Mouse (Mus musculus) CH12.LX (cell line): ENCODE measurements around the gene Idh2. TPM values are rescaled to one million over a fixed set of nuclear protein-coding genes. Genes with fewer than 3 reads are reported as not detected.

ENCODE experiments used
- DNase-seq: peaks from one replicate; pipeline ENCODE4 v3.0.0-alpha.2; 2013; ENCODE audit errors: extremely low read depth
- H3K27ac ChIP-seq: 2 replicates; pipeline ENCODE4 v1.5.1; 2012; ENCODE audit warnings: low read depth, mild to moderate bottlenecking, control low read depth, moderate library complexity; ENCODE audit not compliant: insufficient read depth
- H3K27me3 ChIP-seq: replicated peaks from 2 replicates; pipeline ENCODE3; 2012; ENCODE audit warnings: inconsistent platforms
- H3K36me3 ChIP-seq, 2 experiments: replicated peaks in 1 of 2; 2 replicates each; pipeline versions ENCODE3 to v1.6.1; 2012; ENCODE audit warnings: inconsistent platforms in 1 of 2, low read length in 1 of 2, mild to moderate bottlenecking in 1 of 2, mixed read lengths in 1 of 2, moderate library complexity in 1 of 2; ENCODE audit not compliant: control insufficient read depth in 1 of 2, insufficient read depth in 1 of 2
- H3K4me1 ChIP-seq, 2 experiments: 2 replicates each; pipeline ENCODE4 v1.6.1; 2012; ENCODE audit warnings: inconsistent platforms in 1 of 2, moderate library complexity in 1 of 2; ENCODE audit not compliant: insufficient read depth in 2 of 2, control insufficient read depth in 1 of 2
- H3K4me2 ChIP-seq: 2 replicates; pipeline ENCODE4 v1.6.1; 2012; ENCODE audit warnings: low read depth, mild to moderate bottlenecking, control low read depth; ENCODE audit not compliant: poor library complexity, insufficient read depth, severe bottlenecking
- H3K4me3 ChIP-seq, 3 experiments: fragments of 150-350 bp in 1 of 3; sonication (generic) in 1 of 3; replicated peaks in 1 of 3; 2 replicates each; pipeline versions ENCODE3 to v1.5.1; 2011 to 2012; ENCODE audit warnings: low read depth in 2 of 3, low read length in 2 of 3, mild to moderate bottlenecking in 2 of 3, moderate library complexity in 2 of 3, control low read depth in 1 of 3, improper control_type of control experiment in 1 of 3, inconsistent platforms in 1 of 3, mixed read lengths in 1 of 3; ENCODE audit not compliant: poor library complexity in 1 of 3
- H3K79me2 ChIP-seq: replicated peaks from 2 replicates; pipeline ENCODE4 v1.6.1; 2012; ENCODE audit warnings: mild to moderate bottlenecking, moderate library complexity; ENCODE audit not compliant: control insufficient read depth, poor library complexity, insufficient read depth, severe bottlenecking; ENCODE audit errors: extremely low read depth
- H3K9ac ChIP-seq: 2 replicates; pipeline ENCODE4 v1.6.1; 2012; ENCODE audit warnings: low read depth, mild to moderate bottlenecking, control low read depth, moderate library complexity; ENCODE audit not compliant: insufficient read depth
- H3K9me3 ChIP-seq: replicated peaks from 2 replicates; pipeline ENCODE3; 2012; ENCODE audit warnings: low read length, inconsistent platforms, mixed read lengths
- CHD1 ChIP-seq: IDR thresholded peaks from 2 replicates; pipeline ENCODE4 v1.6.1; 2012; ENCODE audit warnings: low read depth, low read length, improper control_type of control experiment, inconsistent platforms
- CTCF ChIP-seq, 2 experiments: IDR thresholded peaks in 1 of 2; conservative IDR thresholded peaks in 1 of 2; 2 replicates each; pipeline ENCODE4 v1.5.1; 2011 to 2012; ENCODE audit warnings: low read depth in 2 of 2, low read length in 2 of 2, improper control_type of control experiment in 1 of 2, inconsistent platforms in 1 of 2, mild to moderate bottlenecking in 1 of 2, moderate library complexity in 1 of 2
- HCFC1 ChIP-seq: IDR thresholded peaks from 2 replicates; pipeline ENCODE4 v1.6.1; 2012; ENCODE audit warnings: low read depth, mild to moderate bottlenecking, inconsistent platforms, low read length, improper control_type of control experiment
- JUN ChIP-seq: IDR thresholded peaks from 2 replicates; pipeline ENCODE4 v1.6.1; 2011; ENCODE audit warnings: low read depth, mild to moderate bottlenecking, low read length, improper control_type of control experiment, moderate library complexity; ENCODE audit not compliant: insufficient read depth
- MAFK ChIP-seq: IDR thresholded peaks from 2 replicates; pipeline ENCODE4 v1.6.1; 2011; ENCODE audit warnings: low read length, improper control_type of control experiment; ENCODE audit not compliant: insufficient replicate concordance
- MXI1 ChIP-seq: IDR thresholded peaks from 2 replicates; pipeline ENCODE4 v1.6.1; 2011; ENCODE audit warnings: mild to moderate bottlenecking, low read depth, low read length, improper control_type of control experiment
- MYC ChIP-seq: IDR thresholded peaks from 2 replicates; pipeline ENCODE4 v1.6.1; 2011; ENCODE audit warnings: low read depth, mild to moderate bottlenecking, improper control_type of control experiment, low read length
- NRF1 ChIP-seq: IDR thresholded peaks from 2 replicates; pipeline ENCODE4 v1.6.1; 2014; ENCODE audit warnings: low read depth, mild to moderate bottlenecking, inconsistent platforms, low read length, improper control_type of control experiment, moderate library complexity
- PAX5 ChIP-seq: IDR thresholded peaks from 2 replicates; pipeline ENCODE4 v1.6.1; 2012; ENCODE audit warnings: low read length, inconsistent platforms, mixed read lengths
- RAD21 ChIP-seq: IDR thresholded peaks from 2 replicates; pipeline ENCODE4 v1.6.1; 2011; ENCODE audit warnings: low read depth, mild to moderate bottlenecking, low read length, improper control_type of control experiment, moderate library complexity
- RCOR1 ChIP-seq: conservative IDR thresholded peaks from 2 replicates; pipeline ENCODE4 v1.6.1; 2012; ENCODE audit warnings: low read depth, mild to moderate bottlenecking, inconsistent platforms, low read length, improper control_type of control experiment
- SMC3 ChIP-seq: IDR thresholded peaks from 2 replicates; pipeline ENCODE4 v1.6.1; 2011; ENCODE audit warnings: low read depth, low read length, improper control_type of control experiment
- TCF12 ChIP-seq: IDR thresholded peaks from 2 replicates; pipeline ENCODE4 v1.6.1; 2014; ENCODE audit warnings: low read depth, mild to moderate bottlenecking, inconsistent platforms, low read length, improper control_type of control experiment
- UBTF ChIP-seq: IDR thresholded peaks from 2 replicates; pipeline ENCODE4 v1.6.1; 2012; ENCODE audit warnings: low read depth, mild to moderate bottlenecking, inconsistent platforms, low read length, improper control_type of control experiment, moderate library complexity
- ZKSCAN1 ChIP-seq: IDR thresholded peaks from 2 replicates; pipeline ENCODE4 v1.6.1; 2012; ENCODE audit warnings: low read depth, inconsistent platforms, low read length, improper control_type of control experiment, borderline replicate concordance
- ZMIZ1 ChIP-seq: IDR thresholded peaks from 2 replicates; pipeline ENCODE4 v1.6.1; 2012; ENCODE audit warnings: low read depth, mild to moderate bottlenecking, inconsistent platforms, low read length, improper control_type of control experiment
- dilution Hi-C: fragments of 300-500 bp; cut with MboI; formaldehyde crosslinking; loops from 2 replicates; pipeline ENCODE4 v1.14.3; 2020; ENCODE audit warnings: low sequenced_read_pairs; ENCODE audit not compliant: extremely low pct_unique_long_range_greater_than_20kb, extremely low pct_ligation_motif_present
- in situ Hi-C: fragments of 300-500 bp; cut with MboI; formaldehyde crosslinking; loops from 3 replicates; pipeline ENCODE4 v1.14.3; 2019; ENCODE audit warnings: low sequenced_read_pairs, low pct_ligation_motif_present, low pct_unique_long_range_greater_than_20kb, mixed read lengths
- polyA plus RNA-seq: library from polyadenylated mRNA; unstranded; fragments of >175 nt; gene quantifications from 2 replicates; pipeline ENCODE4 v1.2.1, GENCODE M21; 2012; ENCODE audit warnings: low read depth; ENCODE audit not compliant: insufficient read length
- total RNA-seq, 2 experiments: library from RNA; depleted of rRNA; stranded (reverse); fragments of 300-350 nt in 1 of 2; fragments of >200 nt in 1 of 2; gene quantifications; 2 replicates each; pipeline ENCODE4 v1.2.3; 2012 to 2014

The Idh2 gene
- total and polyA plus RNA-seq, 3 experiments = 13.6 to 96.4 (median 21.5) TPM

DNA sequence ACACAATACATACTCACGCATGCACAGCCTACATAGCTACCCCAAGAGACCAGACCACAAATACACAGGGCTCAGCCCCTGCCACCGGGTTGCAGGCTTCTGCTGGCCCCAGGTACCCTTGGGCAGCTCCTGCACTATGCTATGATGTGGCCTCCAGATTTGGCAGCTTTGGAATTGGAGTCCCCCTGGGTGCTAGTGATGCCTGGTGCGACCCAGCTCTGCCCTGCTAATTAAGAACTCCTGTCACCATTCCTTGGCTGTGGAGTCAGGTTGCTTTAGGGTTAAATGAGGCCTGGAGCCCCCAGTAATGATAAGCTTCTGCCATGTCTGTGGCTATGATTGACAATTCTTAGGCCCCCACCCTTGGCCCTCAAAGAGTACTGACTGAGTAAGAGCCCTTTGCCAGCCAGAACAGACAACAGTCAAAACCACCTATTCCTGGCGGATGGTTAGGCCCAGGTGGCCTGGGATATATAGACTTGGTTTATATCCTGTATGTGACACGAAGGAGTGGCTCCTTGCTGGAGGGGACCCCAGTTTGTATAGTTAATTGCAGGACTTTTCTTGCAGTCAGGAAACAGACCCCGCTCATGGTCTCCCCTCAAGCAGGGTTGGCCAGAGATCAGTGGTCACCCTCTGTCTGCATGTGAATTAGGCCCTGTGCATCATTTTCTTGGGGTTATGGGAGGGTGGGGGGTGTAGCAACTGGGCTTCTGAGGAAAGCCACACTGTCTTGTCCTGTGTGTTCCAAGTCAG, 38.1 kb downstream of the Idh2 start:
- in situ Hi-C loops = no loop called here
- TF ChIP-seq CHD1 = no peak

DNA sequence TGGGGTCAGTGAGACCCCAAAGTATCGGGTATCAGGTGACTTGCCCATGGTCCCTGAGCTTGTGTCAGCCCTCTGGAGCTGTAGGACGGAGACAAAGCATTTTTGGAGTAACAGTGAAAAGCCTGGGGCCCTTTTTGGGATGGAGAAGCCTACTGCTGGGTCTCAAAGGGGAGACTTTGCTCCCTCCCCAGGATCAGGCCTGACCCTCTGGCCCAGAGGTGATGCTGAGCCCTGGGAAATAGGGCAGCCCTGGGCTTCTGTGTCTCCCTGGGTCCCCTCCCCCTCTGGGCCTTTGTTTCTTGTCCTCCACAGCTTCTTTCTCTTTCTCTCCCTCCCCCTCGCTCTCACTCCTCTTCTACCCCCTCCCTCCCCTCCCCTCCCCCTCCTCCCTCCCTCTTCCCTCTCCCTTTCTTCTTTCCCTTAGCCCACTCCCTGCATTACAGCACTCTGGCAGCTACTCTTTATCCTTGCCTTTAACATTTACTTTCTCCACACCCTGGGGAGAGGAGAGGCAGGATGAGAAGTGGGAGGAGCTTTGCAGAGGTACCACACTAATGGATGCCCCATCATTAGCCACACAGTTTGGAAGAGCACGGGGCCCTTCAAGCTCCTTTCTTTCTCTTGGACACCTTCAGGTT, 39.1 kb downstream of the Idh2 start:
- Histone ChIP-seq H3K27ac (peak overlapping the region; percentile 84), H3K27me3 (no peaks in the 10 kb centered on the region), H3K4me3 (no peak overlapping the region), H3K9ac (peak overlapping the region; percentile 21), H3K4me1 (peaks cover 39 to 78% of the 10 kb centered on the region in 2 experiments), H3K79me2 (peaks cover 6% of the 10 kb centered on the region; the same call in 1 of the 2 replicates), H3K9me3 (peaks cover 2% of the 10 kb centered on the region), H3K36me3 (peaks cover 2 to 9% of the 10 kb centered on the region in 2 experiments), H3K4me2 (peak overlapping the region; percentile 53)
- TF ChIP-seq HCFC1 (no peak), MXI1 (no peak), MYC (no peak), CTCF (conservative IDR thresholded peaks at IDR 0.05 in 1 of 2, IDR thresholded peaks at IDR 0.05 in 1 of 2; ENCODE audit: low read depth in 2 of 2, low read length in 2 of 2) (no peak), TCF12 (no peak), RAD21 (no peak), ZKSCAN1 (no peak), RCOR1 (no peak), ZMIZ1 (no peak), NRF1 (no peak), JUN (no peak), PAX5 (no peak), SMC3 (no peak), MAFK (no peak), UBTF (no peak)
- in situ Hi-C loops (no loop called here), dilution Hi-C loops (no loop called here)
- no peak for DNase-seq

More for the DNA sequence above, 38.1 kb downstream of the Idh2 start:
- Histone ChIP-seq H3K36me3 (peaks cover 13 to 20% of the 10 kb centered on the region in 2 experiments), H3K9ac (no peak overlapping the region), H3K79me2 (peaks cover 6% of the 10 kb centered on the region; the same call in 1 of the 2 replicates), H3K9me3 (peaks cover 13% of the 10 kb centered on the region), H3K27ac (no peak overlapping the region), H3K27me3 (no peaks in the 10 kb centered on the region), H3K4me1 (peaks cover 39 to 67% of the 10 kb centered on the region in 2 experiments), H3K4me2 (no peak overlapping the region), H3K4me3 (no peak overlapping the region)
- dilution Hi-C loops = no loop called here
- DNase-seq = no peak
